Mouse (Mus musculus) megakaryocyte, embryonic 14.5 days (primary cell): ENCODE results near the gene Crybg1. TPM values are rescaled to one million over a fixed set of nuclear protein-coding genes. Genes with fewer than 3 reads are reported as not detected.
A peak's percentile ranks its signal among the peaks of the same experiment; 100 is the strongest.

Experiments
- H3K27me3 ChIP-seq: replicated peaks from 2 replicates; pipeline ENCODE3; 2012; ENCODE audit warnings: inconsistent platforms
- H3K36me3 ChIP-seq: replicated peaks from 2 replicates; pipeline ENCODE3; 2012; ENCODE audit warnings: low read length, inconsistent platforms, mixed read lengths
- H3K4me1 ChIP-seq: 2 replicates; pipeline ENCODE4 v1.6.1; 2012; ENCODE audit warnings: inconsistent platforms
- H3K4me3 ChIP-seq: replicated peaks from 2 replicates; pipeline ENCODE3; 2012; ENCODE audit warnings: moderate library complexity, mild to moderate bottlenecking, inconsistent platforms
- H3K9me3 ChIP-seq: 2 replicates; pipeline ENCODE4 v1.6.1; 2012; ENCODE audit warnings: inconsistent platforms
- FLI1 ChIP-seq: IDR thresholded peaks from 2 replicates; pipeline ENCODE4 v1.6.1; 2012; ENCODE audit warnings: low read length, inconsistent platforms, mixed read lengths
- GATA1 ChIP-seq: IDR thresholded peaks from 3 replicates; pipeline ENCODE4 v1.6.1; 2012; ENCODE audit warnings: mixed read lengths, low read length, inconsistent platforms, borderline replicate concordance
- polyA plus RNA-seq: library from polyadenylated mRNA; stranded (reverse); fragments of >175 nt; gene quantifications from 2 replicates; pipeline ENCODE4 v1.2.3, GENCODE M21; 2012; ENCODE audit warnings: low replicate concordance; ENCODE audit not compliant: insufficient read depth

The Crybg1 gene
- polyA plus RNA-seq, result 0.25 TPM in 1 of 2 replicates, not detected in the other

GRCm38 (mm10) chr10:44148337-44149317 lies at the start of gene Crybg1:
Crybg1 (minus strand) TSS chr10:44148853.
- H3K36me3 ChIP-seq, result no peaks in the 10 kb centered on the region
- H3K9me3 ChIP-seq, result no peaks in the 10 kb centered on the region
- peaks cover 36% of the 10 kb centered on the region for H3K27me3 ChIP-seq
- TF ChIP-seq FLI1 (no peak), GATA1 (no peak)
- H3K4me3 ChIP-seq, result peak within 1 kb of the TSS; percentile 79
- H3K4me1 ChIP-seq, result peaks cover 12% of the 10 kb centered on the region

- Histone ChIP-seq H3K4me1 (peaks cover 14% of the 10 kb centered on the region), H3K27me3 (peaks cover 2% of the 10 kb centered on the region), H3K9me3 (no peaks in the 10 kb centered on the region), H3K4me3 (no peak overlapping the region), H3K36me3 (no peaks in the 10 kb centered on the region)
- TF ChIP-seq FLI1 (no peak), GATA1 (no peak)
Observed at GRCm38 (mm10) chr10:44177365-44177764, 28.7 kb upstream of the Crybg1 start.

- no peak overlapping the region for H3K4me3 ChIP-seq
- peaks cover 3% of the 10 kb centered on the region for H3K27me3 ChIP-seq
- H3K36me3 ChIP-seq, result no peaks in the 10 kb centered on the region
- H3K4me1 ChIP-seq, result peaks cover 14% of the 10 kb centered on the region
- no peaks in the 10 kb centered on the region for H3K9me3 ChIP-seq
- TF ChIP-seq GATA1, result no peak
- no peak for TF ChIP-seq FLI1
Observed at GRCm38 (mm10) chr10:44176548-44176947, 27.9 kb upstream of the Crybg1 start.

- Histone ChIP-seq H3K9me3 (no peaks in the 10 kb centered on the region), H3K27me3 (peaks cover 4% of the 10 kb centered on the region), H3K4me3 (no peak overlapping the region), H3K36me3 (no peaks in the 10 kb centered on the region), H3K4me1 (peaks cover 14% of the 10 kb centered on the region)
- TF ChIP-seq FLI1 (no peak), GATA1 (no peak)
Observed at GRCm38 (mm10) chr10:44176120-44176519, 27.5 kb upstream of the Crybg1 start.

- Histone ChIP-seq H3K9me3 (peaks cover 3% of the 10 kb centered on the region; the same call in 1 of the 2 replicates), H3K36me3 (no peaks in the 10 kb centered on the region), H3K4me1 (no peaks in the 10 kb centered on the region), H3K4me3 (no peak overlapping the region), H3K27me3 (peaks cover 9% of the 10 kb centered on the region)
- TF ChIP-seq GATA1, result no peak
- TF ChIP-seq FLI1, result no peak
Observed at GRCm38 (mm10) chr10:44170145-44170544, 21.5 kb upstream of the Crybg1 start.

GRCm38 (mm10) chr10:44167061-44167460 lies 18.4 kb upstream of the Crybg1 start:
- peaks cover 7% of the 10 kb centered on the region; the same call in 1 of the 2 replicates for H3K4me1 ChIP-seq
- peaks cover 7% of the 10 kb centered on the region for H3K27me3 ChIP-seq
- peaks cover 3% of the 10 kb centered on the region; the same call in 1 of the 2 replicates for H3K9me3 ChIP-seq

GRCm38 (mm10) chr10:44164258-44164975 lies 15.8 kb upstream of the Crybg1 start:
- no peaks in the 10 kb centered on the region for H3K36me3 ChIP-seq
- H3K9me3 ChIP-seq, result peaks cover 3% of the 10 kb centered on the region; the same call in 1 of the 2 replicates
- H3K4me1 ChIP-seq, result peaks cover 7% of the 10 kb centered on the region; the same call in 1 of the 2 replicates
- TF ChIP-seq FLI1, result no peak
- no peak for TF ChIP-seq GATA1
- peaks cover 3% of the 10 kb centered on the region for H3K27me3 ChIP-seq
- H3K4me3 ChIP-seq, result no peak overlapping the region

More at GRCm38 (mm10) chr10:44167061-44167460, 18.4 kb upstream of the Crybg1 start:
- Histone ChIP-seq H3K36me3 (no peaks in the 10 kb centered on the region), H3K4me3 (no peak overlapping the region)
- no peak for TF ChIP-seq FLI1
- TF ChIP-seq GATA1, result no peak

- peaks cover 3% of the 10 kb centered on the region for H3K27me3 ChIP-seq
- peaks cover 7% of the 10 kb centered on the region; the same call in 1 of the 2 replicates for H3K4me1 ChIP-seq
- H3K36me3 ChIP-seq, result no peaks in the 10 kb centered on the region
- TF ChIP-seq GATA1, result no peak
- peaks cover 3% of the 10 kb centered on the region; the same call in 1 of the 2 replicates for H3K9me3 ChIP-seq
- H3K4me3 ChIP-seq, result no peak overlapping the region
Observed at GRCm38 (mm10) chr10:44163028-44163427, 14.4 kb upstream of the Crybg1 start.

- no peaks in the 10 kb centered on the region for H3K9me3 ChIP-seq
- H3K27me3 ChIP-seq, result peaks cover 3% of the 10 kb centered on the region
- H3K36me3 ChIP-seq, result no peaks in the 10 kb centered on the region
- H3K4me1 ChIP-seq, result peaks cover 7% of the 10 kb centered on the region; the same call in 1 of the 2 replicates
- H3K4me3 ChIP-seq, result no peak overlapping the region
- TF ChIP-seq GATA1, result no peak
- TF ChIP-seq FLI1, result no peak
Observed at GRCm38 (mm10) chr10:44160150-44160549, 11.5 kb upstream of the Crybg1 start.

GRCm38 (mm10) chr10:44157489-44157888 lies 8.8 kb upstream of the Crybg1 start:
- Histone ChIP-seq H3K27me3 (peaks cover 6% of the 10 kb centered on the region), H3K36me3 (no peaks in the 10 kb centered on the region), H3K4me3 (no peak overlapping the region), H3K9me3 (no peaks in the 10 kb centered on the region), H3K4me1 (no peaks in the 10 kb centered on the region)
- TF ChIP-seq GATA1, result no peak
- TF ChIP-seq FLI1, result no peak
